Mouse (Mus musculus) gastrocnemius, postnatal 25 days (tissue): ENCODE data around the gene Arhgap24. TPM values are rescaled to one million over a fixed set of nuclear protein-coding genes. Genes with fewer than 3 reads are reported as not detected.

ENCODE experiments used
- DNase-seq: peaks from one replicate; pipeline ENCODE4 v3.0.0; 2022
- total RNA-seq, 2 experiments: library from RNA; stranded (reverse); gene quantifications; 1 replicate in 1 of 2; 2 replicates in 1 of 2; pipeline ENCODE4 v1.2.3; 2021

Arhgap24 gene
- total RNA-seq, 2 experiments from 2014 or later = 14.1 to 23.8 TPM

GRCm38 (mm10) chr5:102743436-102743835, 262.2 kb downstream of the Arhgap24 start:
- no peak for DNase-seq

DNA sequence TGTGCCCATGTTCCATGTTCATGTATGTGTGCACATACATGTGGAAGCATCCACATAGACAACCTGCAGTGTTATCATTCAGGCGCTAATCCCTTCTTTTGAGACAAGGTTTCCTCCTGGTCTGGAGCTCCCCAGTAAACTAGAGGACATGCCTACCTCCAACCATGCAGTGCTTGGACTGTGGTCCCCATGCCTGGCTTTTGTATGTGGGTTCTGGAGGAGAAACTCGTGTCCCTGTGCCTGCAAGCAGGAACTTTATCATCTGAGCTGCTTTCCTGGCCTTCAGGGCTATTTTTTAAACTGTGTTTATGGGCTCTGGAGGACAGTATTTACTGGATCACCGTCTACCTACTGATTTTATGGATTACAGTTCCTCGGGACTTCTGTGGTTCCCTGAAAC, 262.9 kb downstream of the Arhgap24 start:
- DNase-seq = no peak

DNA sequence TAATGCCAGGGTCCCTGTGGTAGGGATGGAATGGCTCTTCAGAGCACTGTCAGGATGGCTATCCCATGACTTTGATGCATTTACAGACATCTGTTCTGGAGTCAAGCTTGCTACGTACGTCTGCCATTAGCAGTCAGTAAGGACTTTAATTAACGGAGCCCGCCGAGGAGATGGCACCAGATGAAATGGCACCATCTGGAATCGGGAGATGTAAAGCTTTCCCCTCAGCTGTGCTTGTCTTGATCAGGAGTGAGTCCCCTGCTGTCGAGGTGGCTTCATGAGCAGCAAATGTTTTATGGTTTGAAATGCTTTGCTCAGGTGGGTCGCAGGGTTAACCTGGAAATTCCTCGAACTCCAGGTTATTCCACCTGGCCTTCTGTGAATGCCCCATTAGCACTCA, 267.0 kb downstream of the Arhgap24 start:
- no peak for DNase-seq

- DNase-seq = peak; percentile 42
Observed at GRCm38 (mm10) chr5:102749020-102749419, 267.8 kb downstream of the Arhgap24 start.

DNA sequence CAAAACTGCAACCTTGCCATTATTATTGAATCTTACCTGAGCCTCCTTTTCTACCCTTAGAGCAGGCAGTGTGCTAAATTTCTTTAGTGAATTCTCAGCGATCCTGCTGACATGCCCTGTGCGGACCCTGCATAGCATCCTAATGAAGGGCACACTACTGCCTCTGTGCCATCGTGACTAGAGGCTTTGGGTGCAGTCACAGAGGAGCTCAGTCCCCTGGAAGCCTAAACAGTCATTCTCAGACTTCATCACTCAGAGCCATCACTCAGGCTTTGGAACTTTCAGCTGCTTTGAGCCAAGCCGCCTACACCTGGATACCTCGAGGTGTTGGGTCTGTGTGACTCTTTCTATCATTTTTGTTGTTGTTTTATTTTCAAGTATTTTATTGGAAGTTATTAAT, 269.5 kb downstream of the Arhgap24 start:
- DNase-seq = no peak

DNA sequence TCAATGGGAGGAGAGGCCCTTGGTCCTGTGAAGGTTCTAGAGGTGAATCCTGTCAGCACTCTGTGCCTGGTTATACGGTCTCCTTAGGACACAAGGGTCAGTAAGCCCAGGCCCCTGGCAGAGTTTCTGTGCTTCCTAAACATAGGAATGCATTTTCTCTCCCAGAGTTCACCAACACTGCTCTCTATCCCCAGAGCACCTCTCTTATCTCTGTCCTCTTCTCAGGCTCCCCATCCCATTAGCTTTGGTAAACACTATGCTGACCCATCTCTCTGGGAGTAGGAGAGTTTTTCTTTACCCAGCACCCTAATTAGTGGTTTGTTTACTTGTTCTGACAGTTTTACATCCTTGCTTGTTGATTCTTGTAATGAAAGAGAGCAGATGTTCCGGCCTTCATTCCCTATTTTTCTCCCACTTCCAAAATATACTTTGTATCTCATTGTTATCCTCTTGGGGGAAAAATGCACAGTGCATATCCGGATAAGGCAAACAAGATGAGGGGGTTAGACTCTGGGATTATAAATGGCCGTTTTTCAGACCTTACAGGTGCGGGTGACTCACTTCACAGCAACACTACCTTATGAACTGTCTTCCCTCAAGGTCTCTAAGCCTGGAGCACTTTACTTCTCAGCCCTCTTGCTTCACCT, 270.6 kb downstream of the Arhgap24 start:
- DNase-seq = no peak

GRCm38 (mm10) chr5:102752308-102752663, 271.1 kb downstream of the Arhgap24 start:
- no peak for DNase-seq

- DNase-seq = no peak
Observed at GRCm38 (mm10) chr5:102757040-102757439, 275.8 kb downstream of the Arhgap24 start.

DNA sequence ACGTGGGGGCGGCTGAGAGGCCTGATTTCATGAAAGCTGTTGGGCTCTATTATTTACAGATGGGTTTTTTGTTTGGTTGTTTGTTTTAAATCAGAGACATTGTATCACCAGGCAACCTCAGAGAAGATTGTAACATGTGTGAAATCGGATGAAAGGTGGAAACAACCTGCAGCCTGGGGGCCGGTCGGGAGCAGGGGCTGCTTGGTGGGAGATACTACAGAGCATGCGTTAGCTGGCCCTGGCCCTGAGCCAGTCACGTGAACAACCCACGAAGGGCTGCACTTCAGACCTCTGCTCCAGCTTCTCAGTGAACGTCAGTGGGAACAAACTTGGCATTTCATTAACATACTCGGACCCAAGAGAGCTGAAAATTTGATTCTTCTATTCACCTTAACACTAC, 284.5 kb downstream of the Arhgap24 start:
- DNase-seq = no peak

DNA sequence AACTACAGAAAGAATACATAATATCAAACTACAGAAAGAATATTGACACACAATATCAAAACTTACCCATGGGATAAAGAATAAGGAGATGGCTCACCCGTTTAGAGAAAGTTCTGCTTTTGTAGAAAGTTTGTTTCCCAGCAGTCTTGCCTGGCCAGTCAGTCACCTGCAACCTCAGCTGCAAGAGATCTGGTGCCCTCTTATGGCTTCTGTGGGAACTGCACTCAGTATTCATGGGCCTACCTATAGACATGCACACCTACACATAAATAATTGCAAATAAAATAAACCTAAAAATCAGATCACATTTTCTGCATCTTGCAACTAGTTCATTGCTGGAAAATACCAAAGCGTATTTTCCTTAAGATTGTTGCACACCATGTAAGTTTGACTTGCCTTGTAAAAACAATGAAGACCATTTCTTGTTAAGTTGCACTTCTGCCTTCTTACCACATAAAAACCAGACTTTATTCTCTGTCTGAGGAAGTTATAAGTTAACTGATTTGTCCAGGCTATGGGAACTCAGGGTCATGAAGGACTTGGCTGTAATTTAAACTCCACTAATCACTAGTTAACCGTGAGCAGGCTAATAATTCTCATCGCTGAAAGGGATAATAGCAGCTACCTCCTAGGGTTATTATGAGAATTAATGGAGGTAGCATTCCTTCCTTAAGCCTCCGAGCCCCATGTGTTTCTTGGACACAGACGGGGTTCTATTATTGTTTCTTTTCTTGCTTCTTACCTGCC, 285.3 kb downstream of the Arhgap24 start:
- no peak for DNase-seq

DNA sequence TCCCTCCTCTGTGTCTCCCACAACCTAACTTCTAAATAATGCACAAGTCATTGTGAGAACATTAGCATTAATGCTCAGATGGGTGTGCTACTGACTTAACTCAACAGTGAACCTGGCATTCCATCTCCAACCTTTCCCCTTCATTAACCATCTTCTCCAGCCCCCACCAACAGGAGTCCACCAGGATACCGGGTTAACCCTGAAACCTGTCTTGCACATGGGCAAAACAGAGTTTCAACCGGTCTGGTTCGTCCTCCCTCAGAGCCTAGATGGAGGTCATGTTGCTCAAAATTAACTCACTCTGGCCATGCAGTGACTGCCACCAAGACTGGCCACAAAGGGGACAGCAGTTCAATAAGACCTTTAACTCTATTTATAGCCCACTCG, 285.9 kb downstream of the Arhgap24 start:
- no peak for DNase-seq

- DNase-seq = no peak
Observed at GRCm38 (mm10) chr5:102767822-102768221, 286.6 kb downstream of the Arhgap24 start.

- DNase-seq = peak; percentile 51
Observed at GRCm38 (mm10) chr5:102768385-102769080, 287.3 kb downstream of the Arhgap24 start.

DNA sequence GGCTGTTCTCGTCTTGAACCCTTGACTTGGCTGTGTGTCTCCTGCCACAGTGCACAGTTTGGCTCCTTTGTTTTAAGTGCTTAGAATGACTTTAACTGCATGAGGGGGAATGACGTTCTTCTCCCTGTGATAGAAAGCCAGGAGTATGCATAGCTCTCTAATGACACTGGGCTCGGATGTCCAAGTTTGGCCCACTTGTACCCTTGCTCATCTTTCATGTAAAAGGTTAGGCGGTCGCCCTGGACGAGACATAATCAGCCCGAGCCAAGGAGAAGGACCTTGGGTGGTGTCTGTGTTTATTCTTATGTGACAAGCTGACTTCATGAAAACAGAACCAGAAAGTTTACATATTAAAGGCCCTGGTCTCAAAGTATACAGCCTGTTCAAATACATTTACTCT, 289.4 kb downstream of the Arhgap24 start:
- peak; percentile 52 for DNase-seq

DNA sequence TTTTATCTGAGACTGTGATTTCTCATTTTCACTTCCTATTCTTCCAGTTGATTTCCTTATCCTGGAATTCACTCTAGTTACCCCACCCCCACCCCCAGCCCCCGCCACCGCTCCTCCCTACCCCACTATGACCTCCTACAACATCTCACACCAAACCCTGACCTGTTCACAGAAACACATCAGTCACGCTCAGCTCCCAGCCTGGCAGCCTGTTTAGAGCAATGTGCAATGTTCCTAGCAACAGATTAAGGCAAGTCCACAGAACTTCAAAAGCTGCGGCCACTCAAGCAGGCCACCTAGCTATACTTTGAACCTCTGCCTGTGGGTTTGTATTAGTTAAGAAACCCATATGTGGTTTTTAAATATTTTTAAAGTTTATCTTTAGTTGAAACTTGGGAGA, 293.3 kb downstream of the Arhgap24 start:
- no peak for DNase-seq

DNA sequence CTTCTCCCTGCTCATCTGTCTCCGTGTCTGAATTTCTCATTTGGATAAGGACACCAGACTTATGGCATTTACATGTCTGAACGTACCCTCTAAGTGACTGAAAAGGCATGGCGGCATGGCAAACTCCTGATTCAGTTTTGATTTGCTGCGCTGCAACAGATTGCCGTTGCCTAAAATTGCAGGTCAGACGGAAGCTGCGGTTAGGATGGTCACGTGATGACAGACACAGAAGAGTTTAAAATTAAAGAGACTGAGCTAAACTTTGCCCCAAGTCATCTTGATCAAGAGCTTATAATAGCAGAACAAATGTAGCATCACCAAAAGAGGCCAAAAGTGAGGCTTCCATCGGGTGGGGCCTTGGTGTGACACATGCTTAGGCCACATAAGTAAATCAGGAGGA, 296.1 kb downstream of the Arhgap24 start:
- DNase-seq = no peak

DNA sequence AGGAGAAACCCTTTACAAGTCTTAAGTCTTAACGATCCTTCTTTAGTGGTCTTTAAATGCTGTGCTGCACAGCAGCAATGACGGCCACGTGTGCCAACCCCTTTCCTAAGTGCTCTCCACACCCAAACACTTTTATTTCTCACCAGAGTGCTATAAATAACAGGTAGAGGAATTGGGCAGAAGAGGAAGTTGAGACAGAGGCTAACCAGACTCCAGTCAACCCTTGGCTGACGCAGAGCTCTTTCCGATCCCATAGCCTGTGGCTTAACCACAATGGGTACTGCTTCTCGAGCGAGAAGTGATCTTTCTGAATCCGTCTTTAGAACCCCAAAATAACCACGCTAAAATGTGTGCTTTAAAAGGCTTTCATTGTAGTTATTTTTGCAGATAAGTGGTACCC, 296.7 kb downstream of the Arhgap24 start:
- DNase-seq = no peak

GRCm38 (mm10) chr5:102778253-102778652, 297.1 kb downstream of the Arhgap24 start:
- DNase-seq = no peak

DNA sequence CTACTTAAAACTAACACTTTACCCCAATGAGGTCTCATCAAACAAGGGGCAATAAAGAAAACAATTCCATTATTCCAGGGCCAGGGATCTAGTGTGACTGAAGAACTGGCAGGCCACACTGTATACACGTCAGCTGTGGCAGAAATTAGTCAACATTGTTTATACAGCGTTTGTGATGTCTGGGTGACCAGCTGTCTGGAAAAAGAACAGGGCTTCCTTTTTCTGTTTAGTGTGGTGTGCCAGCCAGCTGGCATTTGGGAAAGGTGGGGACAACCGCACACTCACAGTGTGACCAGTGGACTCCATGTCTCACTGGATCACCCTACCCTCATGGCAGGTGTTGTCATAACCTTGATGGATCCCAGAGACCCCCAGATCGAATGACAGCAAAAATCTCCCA, 302.4 kb downstream of the Arhgap24 start:
- DNase-seq = no peak

GRCm38 (mm10) chr5:102786123-102786522, 304.9 kb downstream of the Arhgap24 start:
- DNase-seq = no peak

DNA sequence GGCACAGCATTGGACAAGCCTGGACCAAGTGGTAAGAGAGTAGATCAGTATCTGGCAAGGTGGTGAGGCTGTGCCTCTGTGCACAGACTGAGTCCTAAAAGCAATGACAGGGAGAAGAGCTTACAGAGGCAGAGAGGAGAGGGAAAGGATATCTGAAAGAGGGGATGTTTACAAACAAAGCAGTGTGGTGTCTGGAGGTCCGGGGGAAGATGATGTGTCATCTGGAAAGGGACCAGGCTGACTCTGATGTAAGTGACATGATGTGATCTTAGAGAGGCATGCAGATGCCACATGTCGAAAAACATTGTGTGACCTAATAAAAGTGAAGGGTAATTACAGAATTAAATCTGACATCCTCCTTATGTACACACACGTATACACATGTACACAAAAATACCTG, 307.2 kb downstream of the Arhgap24 start:
- DNase-seq = no peak

DNA sequence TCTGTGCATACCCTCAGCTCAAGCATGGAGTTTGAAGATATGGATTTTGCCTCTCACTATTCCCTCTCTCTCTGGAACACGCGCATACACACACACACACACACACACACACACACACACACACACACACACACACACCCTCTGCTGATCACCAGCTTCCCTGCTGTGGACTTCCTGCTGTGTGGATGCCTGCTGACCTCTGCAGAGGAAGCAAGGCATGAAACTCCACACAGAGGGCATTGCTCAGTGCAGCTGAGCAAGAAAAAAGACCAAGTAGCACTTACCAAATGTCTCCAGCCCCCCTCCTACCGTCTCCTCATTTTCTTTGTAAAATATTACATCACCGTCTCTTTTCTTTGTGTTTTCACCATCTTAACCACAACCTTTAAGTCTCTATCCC, 310.1 kb downstream of the Arhgap24 start:
- DNase-seq = no peak

DNA sequence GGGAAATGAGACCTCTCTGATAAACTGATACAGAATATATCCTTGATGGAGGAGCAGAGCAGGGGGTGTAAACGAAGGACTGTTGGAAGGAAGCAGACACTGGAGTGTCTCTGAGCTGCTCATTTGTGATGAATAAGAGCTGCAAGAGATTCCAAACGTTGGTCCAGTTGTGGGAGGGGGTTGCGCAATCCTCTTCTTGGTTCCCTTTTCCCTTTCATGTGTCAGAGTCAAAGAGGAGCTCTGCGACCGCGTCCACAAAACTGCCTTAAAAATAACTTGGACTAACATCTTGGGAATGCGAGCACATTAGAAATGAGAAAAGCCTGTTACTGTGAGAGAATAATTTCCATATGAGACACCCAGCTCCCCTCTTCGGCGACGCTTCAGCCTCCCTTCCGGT, 312.3 kb downstream of the Arhgap24 start:
- peak; percentile 19 for DNase-seq

- DNase-seq = no peak
Observed at GRCm38 (mm10) chr5:102801469-102801868, 320.3 kb downstream of the Arhgap24 start.
